Mouse (Mus musculus) hindbrain, embryonic 10.5 days (tissue): ENCODE data around the gene Afap1. TPM values are rescaled to one million over a fixed set of nuclear protein-coding genes. Genes with fewer than 3 reads are reported as not detected.

ENCODE experiments used
- DNase-seq: peaks from one replicate; pipeline ENCODE4 v3.0.0-alpha.2; 2017; ENCODE audit warnings: low spot score
- H3K27ac ChIP-seq: fragments of 300-500 bp; sonication (generic); 2 replicates; pipeline ENCODE4 v1.5.1; 2016; ENCODE audit warnings: mild to moderate bottlenecking, moderate library complexity
- H3K27me3 ChIP-seq: fragments of 300-500 bp; sonication (generic); 2 replicates; pipeline ENCODE4 v1.6.1; 2016; ENCODE audit warnings: mild to moderate bottlenecking; ENCODE audit not compliant: poor library complexity, insufficient read depth, severe bottlenecking
- H3K36me3 ChIP-seq: fragments of 300-500 bp; sonication (generic); 2 replicates; pipeline ENCODE4 v1.6.1; 2016; ENCODE audit warnings: mild to moderate bottlenecking, moderate library complexity
- H3K4me1 ChIP-seq: fragments of 300-500 bp; sonication (generic); replicated peaks from 2 replicates; pipeline ENCODE4 v1.6.1; 2016; ENCODE audit warnings: mild to moderate bottlenecking
- H3K4me3 ChIP-seq: fragments of 300-500 bp; sonication (generic); 2 replicates; pipeline ENCODE4 v1.5.1; 2016; ENCODE audit warnings: mild to moderate bottlenecking, moderate library complexity
- H3K9me3 ChIP-seq: fragments of 300-500 bp; sonication (generic); 2 replicates; pipeline ENCODE4 v1.6.1; 2016; ENCODE audit warnings: mild to moderate bottlenecking, moderate library complexity
- WGBS: fragments of 180-500 bp; shearing (Covaris S2); methylation state at CpG from one replicate; pipeline ENCODE4 v1.1.7; 2016; 5-methylcytosine and 5-hydroxymethylcytosine counted together
- polyA plus RNA-seq: library from polyadenylated mRNA; unstranded; fragments of >200 nt; fragmentation: Nextera tagmentation; extraction: Ambion mirVana; gene quantifications from 2 replicates; pipeline ENCODE4 v1.2.1, GENCODE M21; 2016

Afap1 gene
- polyA plus RNA-seq, 1 experiment from 2014 or later, result 56.5 TPM

DNA sequence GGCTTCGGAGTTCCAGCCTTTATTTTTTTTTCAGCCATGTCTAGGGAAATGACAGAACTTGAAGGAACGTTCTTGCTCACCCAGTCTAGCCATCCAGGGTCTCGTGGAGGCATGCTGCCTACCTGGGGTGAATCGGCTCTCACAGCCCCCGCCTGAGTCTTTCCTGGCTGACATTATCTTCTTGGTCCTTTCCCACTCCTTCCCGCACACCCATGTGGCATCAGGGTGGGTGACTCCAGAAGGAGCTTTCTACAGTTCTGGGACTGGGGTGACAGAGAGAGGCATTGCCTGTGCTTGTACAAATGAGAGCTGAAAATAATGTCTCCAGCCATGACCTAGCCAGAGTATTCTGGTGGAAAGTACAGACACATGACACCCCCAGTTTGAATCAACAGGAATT, 28.0 kb downstream of the Afap1 start:
- WGBS, result 75% methylated on average over 6 of the region's 6 CpGs
- H3K4me1 ChIP-seq, result peaks cover 99% of the 10 kb centered on the region
- no peaks in the 10 kb centered on the region for H3K9me3 ChIP-seq
- peak overlapping the region; percentile 90 for H3K27ac ChIP-seq
- H3K4me3 ChIP-seq, result 0 out of 2 replicates have a peak overlapping the region, but pooled peaks have one; percentile 7
- no peaks in the 10 kb centered on the region for H3K36me3 ChIP-seq
- DNase-seq, result no peak
- H3K27me3 ChIP-seq, result no peaks in the 10 kb centered on the region

GRCm38 (mm10) chr5:35921595-35922254, 28.6 kb downstream of the Afap1 start:
- Histone ChIP-seq H3K27me3 (no peaks in the 10 kb centered on the region), H3K36me3 (no peaks in the 10 kb centered on the region), H3K27ac (peak overlapping the region; percentile 90), H3K9me3 (no peaks in the 10 kb centered on the region), H3K4me3 (peak overlapping the region; percentile 7; the same call in 1 of the 2 replicates), H3K4me1 (peaks cover 99% of the 10 kb centered on the region)
- 37% methylated on average over 10 of the region's 10 CpGs for WGBS
- peak; percentile 58 for DNase-seq

- H3K4me3 ChIP-seq, result no peak overlapping the region
- WGBS, result 87% methylated on average over 6 of the region's 6 CpGs
- H3K9me3 ChIP-seq, result no peaks in the 10 kb centered on the region
- no peaks in the 10 kb centered on the region for H3K27me3 ChIP-seq
- H3K4me1 ChIP-seq, result peaks cover 100% of the 10 kb centered on the region
- DNase-seq, result no peak
- 0 out of 2 replicates have a peak overlapping the region, but pooled peaks have one; percentile 5 for H3K27ac ChIP-seq
- H3K36me3 ChIP-seq, result no peaks in the 10 kb centered on the region
These were observed 30.3 kb downstream of the Afap1 start for GRCm38 (mm10) chr5:35923448-35923847.

DNA sequence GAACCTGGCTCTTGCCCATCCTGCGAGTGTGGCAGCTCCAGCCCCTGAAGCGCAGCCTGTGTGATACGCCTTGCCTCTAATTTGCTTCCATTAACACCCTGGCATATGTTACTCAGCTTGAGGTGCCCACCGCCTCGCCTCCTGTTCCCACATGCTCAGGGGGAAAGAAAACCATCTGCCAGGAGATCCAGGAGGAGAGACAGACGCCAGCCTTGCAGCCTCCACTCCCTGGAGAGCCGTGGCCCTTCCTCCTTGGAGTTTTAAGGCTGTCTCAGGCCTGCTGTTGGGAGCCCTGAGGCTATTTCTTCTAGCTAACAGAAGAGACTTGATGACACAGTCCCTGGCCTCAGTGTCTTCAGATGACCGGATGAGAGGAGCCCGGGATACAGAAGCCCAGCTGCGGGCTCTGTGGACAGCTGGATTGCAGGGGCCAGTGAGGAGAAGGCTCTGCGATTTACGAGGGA, 32.1 kb downstream of the Afap1 start:
- peak; percentile 52 for DNase-seq
- Histone ChIP-seq H3K36me3 (no peaks in the 10 kb centered on the region), H3K4me3 (no peak overlapping the region), H3K27me3 (no peaks in the 10 kb centered on the region), H3K27ac (peak overlapping the region; percentile 79), H3K9me3 (no peaks in the 10 kb centered on the region), H3K4me1 (peaks cover 84% of the 10 kb centered on the region)
- WGBS, result 53% methylated on average over 12 of the region's 12 CpGs

DNA sequence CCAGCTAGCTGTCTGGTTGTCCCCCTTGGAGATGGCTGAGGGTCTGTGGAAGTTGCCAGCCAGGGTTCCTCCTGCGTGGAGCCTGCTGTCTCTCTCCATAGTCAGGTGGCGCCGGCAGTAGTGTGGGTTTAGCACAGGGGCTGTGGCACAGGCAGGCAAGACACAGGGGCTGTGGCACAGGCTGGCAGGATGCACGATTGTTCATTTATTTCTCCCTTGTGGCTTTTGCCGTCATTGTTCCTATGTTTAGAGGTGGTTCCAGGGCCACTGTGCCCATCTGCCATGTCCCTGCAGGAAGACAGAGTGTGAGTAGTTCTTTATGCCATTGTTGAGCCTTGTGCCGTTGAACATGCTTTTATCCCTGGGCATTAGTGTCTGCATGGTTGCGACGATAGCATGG, 33.4 kb downstream of the Afap1 start:
- peaks cover 75% of the 10 kb centered on the region for H3K4me1 ChIP-seq
- H3K9me3 ChIP-seq, result no peaks in the 10 kb centered on the region
- peak overlapping the region; percentile 79 for H3K27ac ChIP-seq
- H3K4me3 ChIP-seq, result no peak overlapping the region
- WGBS, result 80% methylated on average over 8 of the region's 8 CpGs
- no peak for DNase-seq
- H3K27me3 ChIP-seq, result no peaks in the 10 kb centered on the region
- H3K36me3 ChIP-seq, result no peaks in the 10 kb centered on the region

GRCm38 (mm10) chr5:35931296-35931695, 38.2 kb downstream of the Afap1 start:
- Histone ChIP-seq H3K4me3 (no peak overlapping the region), H3K9me3 (no peaks in the 10 kb centered on the region), H3K36me3 (peaks cover 10% of the 10 kb centered on the region), H3K27ac (no peak overlapping the region), H3K27me3 (no peaks in the 10 kb centered on the region), H3K4me1 (peaks cover 49% of the 10 kb centered on the region)
- WGBS, result 71% methylated on average over 5 of the region's 5 CpGs
- no peak for DNase-seq

GRCm38 (mm10) chr5:35933059-35933458, 39.9 kb downstream of the Afap1 start:
- Histone ChIP-seq H3K4me3 (no peak overlapping the region), H3K27me3 (no peaks in the 10 kb centered on the region), H3K36me3 (peaks cover 18% of the 10 kb centered on the region), H3K27ac (no peak overlapping the region), H3K9me3 (no peaks in the 10 kb centered on the region), H3K4me1 (peaks cover 36% of the 10 kb centered on the region)
- DNase-seq, result no peak
- 83% methylated on average over 10 of the region's 10 CpGs for WGBS

DNA sequence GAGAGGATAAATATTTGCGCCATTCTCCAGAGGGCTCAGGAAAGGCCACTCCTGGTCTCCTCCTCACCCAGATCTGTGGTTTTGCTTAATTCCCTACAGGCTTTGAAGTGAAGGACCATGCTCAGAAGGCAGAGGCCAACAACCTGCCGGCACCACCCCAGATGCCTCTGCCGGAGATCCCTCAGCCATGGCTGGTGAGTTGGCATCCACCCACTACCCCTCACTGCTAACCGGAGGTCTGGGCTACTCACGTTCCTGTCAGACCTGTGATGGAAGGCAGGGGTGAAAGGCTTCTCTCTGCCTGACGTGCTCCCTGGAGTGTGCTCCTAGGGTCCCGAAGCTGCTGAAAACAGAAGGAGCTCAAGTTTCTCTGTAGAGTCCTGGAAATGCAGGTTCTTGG, 42.8 kb downstream of the Afap1 start:
- H3K4me1 ChIP-seq, result peaks cover 36% of the 10 kb centered on the region
- peaks cover 18% of the 10 kb centered on the region for H3K36me3 ChIP-seq
- H3K9me3 ChIP-seq, result no peaks in the 10 kb centered on the region
- DNase-seq, result no peak
- no peak overlapping the region for H3K27ac ChIP-seq
- WGBS, result 88% methylated on average over 7 of the region's 7 CpGs
- H3K4me3 ChIP-seq, result no peak overlapping the region
- no peaks in the 10 kb centered on the region for H3K27me3 ChIP-seq

DNA sequence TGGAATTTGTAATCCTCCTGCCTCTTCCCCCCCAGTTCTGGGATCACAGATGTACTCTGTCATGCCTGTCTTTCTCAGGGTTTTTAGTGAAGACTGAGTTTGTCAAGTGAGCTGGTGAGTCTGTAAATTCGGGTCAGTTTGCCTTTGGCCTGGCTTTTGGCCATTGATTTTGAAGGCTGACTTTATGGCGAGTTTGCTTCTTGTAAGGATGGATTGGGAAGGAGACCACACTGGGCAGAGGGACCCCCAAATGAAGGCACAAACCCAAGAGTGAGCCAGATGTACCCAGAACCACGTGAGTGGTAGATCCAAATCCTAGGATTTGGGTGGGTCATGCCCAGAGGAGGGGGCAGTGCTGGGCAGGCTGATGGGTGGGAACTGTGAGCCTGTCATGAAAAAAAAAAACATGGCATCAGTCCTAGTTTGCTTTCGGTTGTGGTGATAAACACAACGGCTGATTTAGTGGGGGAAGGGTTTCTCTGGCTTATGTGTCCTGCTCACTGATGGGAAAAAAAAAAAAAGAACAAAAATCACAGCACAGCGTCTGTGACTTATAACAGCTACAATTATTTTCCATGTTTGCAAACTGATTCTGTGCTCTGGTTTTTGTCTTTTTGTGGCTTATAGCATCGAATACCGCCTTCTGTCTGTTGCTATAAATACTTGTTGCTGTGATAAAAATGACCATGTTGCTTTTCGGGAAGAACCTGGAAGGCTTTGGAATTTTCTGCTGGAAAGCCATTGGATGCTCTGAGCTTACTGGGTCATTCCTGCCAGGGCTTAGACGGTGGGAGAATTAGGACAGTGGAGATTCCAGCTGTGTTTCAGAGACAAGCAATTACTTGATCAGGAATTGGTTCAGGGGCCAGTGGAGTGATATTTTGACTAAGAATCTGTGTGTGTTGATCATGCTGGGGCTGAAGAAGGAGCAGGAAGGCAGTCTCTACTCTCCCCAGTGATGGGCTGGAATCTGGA, 45.4 kb downstream of the Afap1 start:
- Histone ChIP-seq H3K27ac (no peak overlapping the region), H3K4me3 (no peak overlapping the region), H3K4me1 (peaks cover 27% of the 10 kb centered on the region), H3K27me3 (no peaks in the 10 kb centered on the region), H3K9me3 (no peaks in the 10 kb centered on the region), H3K36me3 (peaks cover 31% of the 10 kb centered on the region)
- no peak for DNase-seq
- WGBS, result 79% methylated on average over 10 of the region's 10 CpGs

- no peak overlapping the region for H3K4me3 ChIP-seq
- H3K27ac ChIP-seq, result 0 out of 2 replicates have a peak overlapping the region, but pooled peaks have one; percentile 17
- no peaks in the 10 kb centered on the region for H3K27me3 ChIP-seq
- WGBS, result 82% methylated on average over 6 of the region's 6 CpGs
- peaks cover 46% of the 10 kb centered on the region for H3K36me3 ChIP-seq
- no peak for DNase-seq
- H3K9me3 ChIP-seq, result no peaks in the 10 kb centered on the region
- peaks cover 29% of the 10 kb centered on the region for H3K4me1 ChIP-seq
These were observed 46.8 kb downstream of the Afap1 start for GRCm38 (mm10) chr5:35939958-35940357.

DNA sequence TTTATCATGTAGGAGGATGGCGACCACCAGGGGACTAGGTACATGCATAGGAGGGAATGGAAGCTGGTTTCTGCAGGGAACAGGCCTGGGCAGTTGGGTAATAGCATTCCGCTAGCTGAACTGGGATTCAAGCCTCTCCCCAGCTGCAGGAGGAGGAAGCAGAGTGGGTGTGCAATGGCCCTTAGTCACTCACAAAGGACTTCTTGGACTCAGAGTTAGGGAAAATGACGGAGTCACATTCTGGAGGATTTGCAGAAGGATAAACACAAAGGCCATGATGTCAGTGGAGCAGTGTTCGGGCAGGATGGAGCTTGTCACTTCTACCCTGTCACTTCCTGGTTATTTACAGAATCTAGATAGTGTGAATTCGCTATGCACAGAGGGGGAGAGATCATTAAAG, 50.4 kb downstream of the Afap1 start:
- H3K9me3 ChIP-seq, result no peaks in the 10 kb centered on the region
- H3K27ac ChIP-seq, result no peak overlapping the region
- peaks cover 63% of the 10 kb centered on the region for H3K36me3 ChIP-seq
- H3K4me3 ChIP-seq, result no peak overlapping the region
- WGBS, result 88% methylated on average over 5 of the region's 5 CpGs
- DNase-seq, result no peak
- H3K4me1 ChIP-seq, result peaks cover 37% of the 10 kb centered on the region
- H3K27me3 ChIP-seq, result no peaks in the 10 kb centered on the region

- H3K36me3 ChIP-seq, result peaks cover 94% of the 10 kb centered on the region
- peaks cover 31% of the 10 kb centered on the region for H3K4me1 ChIP-seq
- no peak for DNase-seq
- WGBS, result 88% methylated on average over 2 of the region's 2 CpGs
- no peak overlapping the region for H3K4me3 ChIP-seq
- H3K9me3 ChIP-seq, result no peaks in the 10 kb centered on the region
- H3K27me3 ChIP-seq, result no peaks in the 10 kb centered on the region
- no peak overlapping the region for H3K27ac ChIP-seq
These were observed 53.7 kb downstream of the Afap1 start for GRCm38 (mm10) chr5:35946841-35947240.

- DNase-seq, result no peak
- no peaks in the 10 kb centered on the region for H3K27me3 ChIP-seq
- H3K4me3 ChIP-seq, result no peak overlapping the region
- WGBS, result 80% methylated on average over 4 of the region's 4 CpGs
- H3K9me3 ChIP-seq, result no peaks in the 10 kb centered on the region
- peaks cover 98% of the 10 kb centered on the region for H3K36me3 ChIP-seq
- H3K4me1 ChIP-seq, result peaks cover 30% of the 10 kb centered on the region
- H3K27ac ChIP-seq, result no peak overlapping the region
These were observed 54.3 kb downstream of the Afap1 start for GRCm38 (mm10) chr5:35947427-35947826.
